Mouse (Mus musculus): ENCODE measurements around the gene Pcolce.

- TF ChIP-seq POLR2A (IDR thresholded peaks at IDR 0.05; ENCODE audit: extremely low read depth, insufficient read depth, low read length) (no peak), CTCF (IDR thresholded peaks at IDR 0.05; ENCODE audit: low read depth, low read length) (no peak)
Measured at GRCm38 (mm10) chr5:137570181-137570580, 43.4 kb downstream of the Pcolce start.
